Mouse (Mus musculus): Measurements from ENCODE around the gene Epor.

DNA sequence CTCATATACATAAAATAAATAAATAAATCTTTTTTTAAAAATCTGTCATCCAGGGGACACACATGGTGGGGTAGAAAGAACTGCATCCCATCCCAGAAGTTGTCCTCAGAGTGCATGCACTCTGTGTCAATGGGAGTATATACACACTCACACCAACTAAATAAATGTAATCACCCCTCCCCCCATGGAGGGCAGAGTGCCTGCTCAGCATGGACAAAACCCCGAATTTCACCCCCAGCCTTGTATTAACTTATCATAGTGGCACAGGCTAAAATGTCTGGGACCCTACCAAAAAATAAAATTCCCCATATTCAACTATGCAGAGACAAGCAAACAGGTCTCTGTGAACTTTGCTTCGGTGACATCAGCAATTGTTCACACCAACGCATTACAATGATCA lies 8.7 kb downstream of the Epor start:
- TF ChIP-seq POLR2A (IDR thresholded peaks at IDR 0.05; ENCODE audit: low read depth, low read length): no peak
- TF ChIP-seq MYC (IDR thresholded peaks at IDR 0.05; ENCODE audit: low read depth, low read length): no peak
